Mouse (Mus musculus): Measurements from ENCODE around the gene Gm10490. TPM values are rescaled to one million over a fixed set of nuclear protein-coding genes. Genes with fewer than 3 reads are reported as not detected.
A peak's percentile ranks its signal among the peaks of the same experiment; 100 is the strongest.
"Not testable (repeated sequence)": the region's sequence is repeated elsewhere in the genome, so short reads cannot be mapped to it uniquely, and the experiment has no call there.

Gm10490 gene
- total and polyA plus RNA-seq, 3 experiments: 1.5 TPM; not detected in 2

- Histone ChIP-seq H3K27me3 (ENCODE audit: insufficient read depth, low read length) (no peaks in the 10 kb centered on the region), H3K9me3 (replicated peaks) (no peaks in the 10 kb centered on the region), H3K4me1 (ENCODE audit: insufficient read depth, low read depth, low read length) (peaks cover 12% of the 10 kb centered on the region), H3K36me3 (replicated peaks) (peaks cover 56% of the 10 kb centered on the region), H3K4me3 (ENCODE audit: low read depth, low read length) (peak within 1 kb of the TSS; percentile 80)
- ATAC-seq (ENCODE audit: extremely low read depth, insufficient number of reproducible peaks, low FRiP score, poor library complexity, severe bottlenecking): peak; percentile 97
- TF ChIP-seq POLR2AphosphoS5 (IDR thresholded peaks at IDR 0.05; ENCODE audit: insufficient replicate concordance, low read depth, low read length) (no peak), GATA1 (IDR thresholded peaks at IDR 0.05; ENCODE audit: borderline replicate concordance, low read length) (no peak), GATA2 (IDR thresholded peaks at IDR 0.05; ENCODE audit: borderline replicate concordance, low read depth, low read length) (no peak), CTCF (IDR thresholded peaks at IDR 0.05; ENCODE audit: low read depth, low read length) (no peak), TAL1 (conservative IDR thresholded peaks at IDR 0.05; ENCODE audit: low read depth, low read length) (no peak)
- DNase-seq (ENCODE audit: low spot score): peak; percentile 77
These were observed 10.2 kb upstream of the Gm10490 start, which contains the start of the genes Pqbp1 and Timm17b for GRCm38 (mm10) chrX:7898880-7899874. Gene Pqbp1, minus strand, starts transcription at chrX:7899269. Gene Timm17b, plus strand, starts transcription at chrX:7899357.

DNA sequence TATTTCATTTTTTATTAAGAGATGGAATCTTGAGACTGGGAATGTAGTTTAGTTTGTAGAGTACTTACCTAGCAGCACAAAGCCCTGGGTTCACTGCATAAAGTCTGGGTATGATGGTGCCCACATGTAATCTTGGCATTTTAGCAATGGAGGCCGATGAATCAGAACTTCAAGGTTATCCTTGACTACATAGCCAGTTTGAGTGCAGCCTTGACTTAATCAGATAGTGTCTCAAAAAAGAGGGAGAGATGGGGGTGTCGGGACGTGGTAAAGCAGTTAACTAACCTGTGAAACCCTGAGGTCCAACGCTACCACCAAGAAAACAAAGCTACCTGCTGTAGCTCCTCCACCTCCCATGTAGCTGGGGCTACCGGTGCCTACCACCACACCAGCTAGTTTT lies 4.9 kb upstream of the Gm10490 start:
- no peak overlapping the region for H3K4me3 ChIP-seq (ENCODE audit: low read depth, low read length)
- ATAC-seq (ENCODE audit: extremely low read depth, insufficient number of reproducible peaks, low FRiP score, poor library complexity, severe bottlenecking) (no peak), DNase-seq (ENCODE audit: low spot score) (no peak)
- H3K27me3 ChIP-seq (ENCODE audit: insufficient read depth, low read length): no peaks in the 10 kb centered on the region
- H3K9me3 ChIP-seq (replicated peaks): no peaks in the 10 kb centered on the region
- TF ChIP-seq TAL1 (conservative IDR thresholded peaks at IDR 0.05; ENCODE audit: low read depth, low read length) (no peak), POLR2AphosphoS5 (IDR thresholded peaks at IDR 0.05; ENCODE audit: insufficient replicate concordance, low read depth, low read length) (no peak)
- peaks cover 61% of the 10 kb centered on the region for H3K36me3 ChIP-seq (replicated peaks)
- peaks cover 9% of the 10 kb centered on the region; the same call in 1 of the 2 replicates for H3K4me1 ChIP-seq (ENCODE audit: insufficient read depth, low read depth, low read length)

- no peaks in the 10 kb centered on the region for H3K9me3 ChIP-seq (replicated peaks)
- H3K4me1 ChIP-seq (ENCODE audit: insufficient read depth, low read depth, low read length): no peaks in the 10 kb centered on the region
- DNase-seq (ENCODE audit: low spot score): no peak
- peaks cover 44% of the 10 kb centered on the region for H3K36me3 ChIP-seq (replicated peaks)
- no peak within 1 kb of the TSS for H3K4me3 ChIP-seq (ENCODE audit: low read depth, low read length)
- TF ChIP-seq CTCF (IDR thresholded peaks at IDR 0.05; ENCODE audit: low read depth, low read length) (no peak), TAL1 (conservative IDR thresholded peaks at IDR 0.05; ENCODE audit: low read depth, low read length) (no peak), POLR2AphosphoS5 (IDR thresholded peaks at IDR 0.05; ENCODE audit: insufficient replicate concordance, low read depth, low read length) (no peak), GATA1 (IDR thresholded peaks at IDR 0.05; ENCODE audit: borderline replicate concordance, low read length) (no peak), GATA2 (IDR thresholded peaks at IDR 0.05; ENCODE audit: borderline replicate concordance, low read depth, low read length) (no peak)
- no peak for ATAC-seq (ENCODE audit: extremely low read depth, insufficient number of reproducible peaks, low FRiP score, poor library complexity, severe bottlenecking)
- no peaks in the 10 kb centered on the region for H3K27me3 ChIP-seq (ENCODE audit: insufficient read depth, low read length)
These were observed 1.6 kb upstream of the Gm10490 start, which contains the start of gene Gm10491 for GRCm38 (mm10) chrX:7907735-7908134. Gene Gm10491, minus strand, starts transcription at chrX:7907835.

GRCm38 (mm10) chrX:7910473-7910872 lies 1.1 kb downstream of the Gm10490 start:
- no peaks in the 10 kb centered on the region for H3K4me1 ChIP-seq (ENCODE audit: insufficient read depth, low read depth, low read length)
- H3K4me3 ChIP-seq (ENCODE audit: low read depth, low read length): no peak overlapping the region
- TF ChIP-seq GATA2 (IDR thresholded peaks at IDR 0.05; ENCODE audit: borderline replicate concordance, low read depth, low read length): no peak
- TF ChIP-seq GATA1 (IDR thresholded peaks at IDR 0.05; ENCODE audit: borderline replicate concordance, low read length): no peak
- TF ChIP-seq POLR2AphosphoS5 (IDR thresholded peaks at IDR 0.05; ENCODE audit: insufficient replicate concordance, low read depth, low read length): no peak
- no peak for TF ChIP-seq TAL1 (conservative IDR thresholded peaks at IDR 0.05; ENCODE audit: low read depth, low read length)
- TF ChIP-seq CTCF (IDR thresholded peaks at IDR 0.05; ENCODE audit: low read depth, low read length): no peak
- ATAC-seq (ENCODE audit: extremely low read depth, insufficient number of reproducible peaks, low FRiP score, poor library complexity, severe bottlenecking) (no peak), DNase-seq (ENCODE audit: low spot score) (no peak)
- peaks cover 24% of the 10 kb centered on the region for H3K36me3 ChIP-seq (replicated peaks)
- H3K9me3 ChIP-seq (replicated peaks): no peaks in the 10 kb centered on the region
- no peaks in the 10 kb centered on the region for H3K27me3 ChIP-seq (ENCODE audit: insufficient read depth, low read length)

- not testable (repeated sequence) for H3K4me1 ChIP-seq (ENCODE audit: insufficient read depth, low read depth, low read length); H3K9me3 ChIP-seq (replicated peaks); H3K4me3 ChIP-seq (ENCODE audit: low read depth, low read length); ATAC-seq (ENCODE audit: extremely low read depth, insufficient number of reproducible peaks, low FRiP score, poor library complexity, severe bottlenecking); H3K36me3 ChIP-seq (replicated peaks); DNase-seq (ENCODE audit: low spot score)
- H3K27me3 ChIP-seq (ENCODE audit: insufficient read depth, low read length): peaks cover 13% of the 10 kb centered on the region
These were observed 6.3 kb downstream of the Gm10490 start for GRCm38 (mm10) chrX:7915669-7916068.

DNA sequence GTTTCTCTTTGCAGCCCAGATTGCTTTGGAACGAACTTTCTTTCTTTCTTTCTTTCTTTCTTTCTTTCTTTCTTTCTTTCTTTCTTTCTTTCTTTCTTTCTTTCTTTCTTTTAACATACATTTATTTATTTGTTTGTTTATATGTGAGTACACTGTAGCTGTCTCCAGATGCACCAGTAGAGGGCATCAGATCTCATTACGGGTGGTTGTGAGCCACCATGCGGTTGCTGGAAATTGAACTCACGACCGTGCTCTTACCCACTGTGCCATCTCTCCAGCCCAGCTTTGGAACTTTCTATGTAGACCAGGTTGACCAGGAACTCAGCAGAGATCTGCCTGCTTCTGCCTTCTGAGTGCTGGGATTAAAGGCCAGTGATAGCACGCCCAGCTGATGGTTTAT lies 8.6 kb downstream of the Gm10490 start:
- not testable (repeated sequence) for ATAC-seq (ENCODE audit: extremely low read depth, insufficient number of reproducible peaks, low FRiP score, poor library complexity, severe bottlenecking); H3K4me1 ChIP-seq (ENCODE audit: insufficient read depth, low read depth, low read length); H3K4me3 ChIP-seq (ENCODE audit: low read depth, low read length); H3K36me3 ChIP-seq (replicated peaks); DNase-seq (ENCODE audit: low spot score); H3K9me3 ChIP-seq (replicated peaks)
- peaks cover 27% of the 10 kb centered on the region for H3K27me3 ChIP-seq (ENCODE audit: insufficient read depth, low read length)

Data from G1E (cell line).